ENCODE assay signal across 7 mouse cellular contexts in genomic region chr5:143818461-143818860, GRCm38 (mm10). TPM values are rescaled to one million over a fixed set of nuclear protein-coding genes. Genes with fewer than 3 reads are reported as not detected.
A peak's percentile ranks its signal among the peaks of the same experiment; 100 is the strongest.
DNase-seq lines count a peak whose midpoint lies in the region; ATAC-seq and TF ChIP-seq lines count a peak whose summit lies in the region.

No protein-coding gene starts in this region.

- DNase-seq in spleen, postnatal 10 days (ENCODE audit: low spot score in 2 of 2), result peak; percentile 35 to 45
- no peak for DNase-seq in spleen, postnatal 36 days (ENCODE audit: low spot score in 2 of 2)
- no peak for DNase-seq in stomach, postnatal 0 days (ENCODE audit: low spot score)
- DNase-seq in urinary bladder, postnatal 14 days (ENCODE audit: low spot score), result no peak

- peak overlapping the region; percentile 59 for H3K4me2 ChIP-seq in limb, embryonic 15.5 days
- H3K4me2 ChIP-seq in stomach, postnatal 0 days (replicated peaks; ENCODE audit: low read depth), result peak overlapping the region; percentile 82

- H3K9ac ChIP-seq in limb, embryonic 15.5 days, result peak overlapping the region; percentile 79
- H3K9ac ChIP-seq in stomach, postnatal 0 days (ENCODE audit: low read length), result peak overlapping the region; percentile 87

- H3K9me3 ChIP-seq in erythroblast, embryonic 14.5 days (ENCODE audit: control insufficient read depth, low read length), result no peaks in the 10 kb centered on the region
- H3K9me3 ChIP-seq in limb, embryonic 15.5 days, result no peaks in the 10 kb centered on the region
- no peaks in the 10 kb centered on the region for H3K9me3 ChIP-seq in stomach, postnatal 0 days (ENCODE audit: control insufficient read depth, low read length)

- H3K27me3 ChIP-seq in erythroblast, embryonic 14.5 days (ENCODE audit: control insufficient read depth), result no peaks in the 10 kb centered on the region; the same call in 1 of the 2 replicates
- no peaks in the 10 kb centered on the region for H3K27me3 ChIP-seq in limb, embryonic 15.5 days
- H3K27me3 ChIP-seq in stomach, postnatal 0 days (ENCODE audit: control insufficient read depth, insufficient read depth, low read length), result no peaks in the 10 kb centered on the region

- no peak for TF ChIP-seq EP300 in stomach, postnatal 0 days (optimal IDR thresholded peaks at IDR 0.05)

- TF ChIP-seq CTCF in stomach, postnatal 0 days (IDR thresholded peaks at IDR 0.05; ENCODE audit: low read depth), result no peak

- H3K4me3 ChIP-seq in erythroblast, embryonic 14.5 days (replicated peaks), result peak overlapping the region; percentile 87
- H3K4me3 ChIP-seq in limb, embryonic 15.5 days, result peak overlapping the region; percentile 90
- peak overlapping the region; percentile 82 for H3K4me3 ChIP-seq in stomach, postnatal 0 days (ENCODE audit: low read depth, low read length)

- H3K4me1 ChIP-seq in erythroblast, embryonic 14.5 days (ENCODE audit: control insufficient read depth), result peaks cover 44% of the 10 kb centered on the region
- peaks cover 14% of the 10 kb centered on the region; the same call in 1 of the 2 replicates for H3K4me1 ChIP-seq in limb, embryonic 15.5 days
- 0 out of 2 replicates have a peak, but pooled peaks cover 3% of the 10 kb centered on the region for H3K4me1 ChIP-seq in stomach, postnatal 0 days (replicated peaks; ENCODE audit: control insufficient read depth, insufficient read depth)

- H3K36me3 ChIP-seq in erythroblast, embryonic 14.5 days (ENCODE audit: control insufficient read depth), result peaks cover 26% of the 10 kb centered on the region
- no peaks in the 10 kb centered on the region for H3K36me3 ChIP-seq in limb, embryonic 15.5 days
- H3K36me3 ChIP-seq in stomach, postnatal 0 days (ENCODE audit: control insufficient read depth, insufficient read depth, low read length), result no peaks in the 10 kb centered on the region

- no peak overlapping the region for H3K27ac ChIP-seq in limb, embryonic 15.5 days
- H3K27ac ChIP-seq in stomach, postnatal 0 days (replicated peaks), result no peak overlapping the region

- ATAC-seq in limb, embryonic 15.5 days (ENCODE audit: insufficient number of reproducible peaks, low FRiP score, low TSS enrichment, low read depth), result no peak
- ATAC-seq in stomach, postnatal 0 days (ENCODE audit: low FRiP score, low TSS enrichment), result no peak
- ATAC-seq in monocyte, adult 5-6 weeks (replicated peaks; ENCODE audit: insufficient number of reproducible peaks, low FRiP score, low TSS enrichment, poor library complexity, severe bottlenecking), result no peak

- 12% methylated on average over 10 of the region's 10 CpGs for WGBS in limb, embryonic 15.5 days
- 4% methylated on average over 10 of the region's 10 CpGs for WGBS in stomach, postnatal 0 days

RNA-seq across cellular contexts. Expression of gene Eif2ak1, which starts 0.9 kb away (rescaled TPM):
- 14.4 and 16.3 TPM in 2 replicates for polyA plus RNA-seq in erythroblast, embryonic 14.5 days (2012)
- 36.5 and 38.5 TPM in 2 replicates for polyA plus RNA-seq in limb, embryonic 15.5 days (2015; fragmentation: Nextera tagmentation; extraction: Ambion mirVana)
- polyA plus RNA-seq in stomach, postnatal 0 days (2015; fragmentation: Nextera tagmentation; extraction: Ambion mirVana), result 18.7 and 19.9 TPM in 2 replicates
- total RNA-seq in monocyte, adult 5-6 weeks (2017), result 47.6 to 48.1 TPM (median 48.0 TPM) in 3 replicates

Comparison
In these comparisons a context has a peak if more than half of its experiments do, and no peak if none do; other contexts are left out.
1. DNase-seq: peak in spleen, postnatal 10 days (2 of 2); none in spleen, postnatal 36 days (0 of 2), stomach, postnatal 0 days (single experiment) and urinary bladder, postnatal 14 days (single experiment).
2. Peak in every context shown above with its lines, with median percentiles within 50 percentile points of each other: H3K4me3 ChIP-seq.